Mouse (Mus musculus): ENCODE measurements at regions not wholly inside any gene's neighbourhood (a gene's known extent, or its start where the extent isn't known, plus 50 kb on each side); places are given as distances from the start of the nearest gene placed in this dataset.

- H3K9me3 ChIP-seq: no peaks in the 10 kb centered on the region
- no peaks in the 10 kb centered on the region for H3K4me1 ChIP-seq
- H3K9ac ChIP-seq: no peak overlapping the region
- peak overlapping the region; percentile 56 for H3K27ac ChIP-seq
- H3K36me3 ChIP-seq: no peaks in the 10 kb centered on the region
- WGBS: 47% methylated on average over 5 of the region's 5 CpGs
- peak; percentile 70; the same call in 1 of the 2 replicates for ATAC-seq (ENCODE audit: borderline replicate concordance, extremely low read depth, low FRiP score, low TSS enrichment)
- no peaks in the 10 kb centered on the region for H3K27me3 ChIP-seq
- H3K4me2 ChIP-seq: no peak overlapping the region
- H3K4me3 ChIP-seq: no peak overlapping the region
Observed at GRCm38 (mm10) chr3:80042756-80043484, 158.6 kb downstream of the Fam198b start.

GRCm38 (mm10) chr3:80049495-80050225 is 165.3 kb downstream of the Fam198b start:
- Histone ChIP-seq H3K27me3 (no peaks in the 10 kb centered on the region), H3K4me2 (no peak overlapping the region), H3K4me1 (no peaks in the 10 kb centered on the region), H3K9ac (no peak overlapping the region), H3K27ac (no peak overlapping the region), H3K4me3 (no peak overlapping the region), H3K36me3 (no peaks in the 10 kb centered on the region), H3K9me3 (no peaks in the 10 kb centered on the region)
- WGBS: 86% methylated on average over 5 of the region's 5 CpGs
- ATAC-seq (ENCODE audit: borderline replicate concordance, extremely low read depth, low FRiP score, low TSS enrichment): no peak

GRCm38 (mm10) chr3:80050920-80051319 is 166.6 kb downstream of the Fam198b start:
- H3K4me1 ChIP-seq: no peaks in the 10 kb centered on the region
- 79% methylated on average over 4 of the region's 4 CpGs for WGBS
- H3K4me3 ChIP-seq: no peak overlapping the region
- H3K27me3 ChIP-seq: no peaks in the 10 kb centered on the region
- no peak overlapping the region for H3K27ac ChIP-seq
- ATAC-seq (ENCODE audit: borderline replicate concordance, extremely low read depth, low FRiP score, low TSS enrichment): no peak
- no peaks in the 10 kb centered on the region for H3K36me3 ChIP-seq
- H3K4me2 ChIP-seq: no peak overlapping the region
- H3K9ac ChIP-seq: no peak overlapping the region
- H3K9me3 ChIP-seq: no peaks in the 10 kb centered on the region

- Histone ChIP-seq H3K4me3 (no peak overlapping the region), H3K4me2 (no peak overlapping the region), H3K27ac (no peak overlapping the region), H3K36me3 (no peaks in the 10 kb centered on the region), H3K4me1 (peaks cover 9% of the 10 kb centered on the region; the same call in 1 of the 2 replicates), H3K9ac (no peak overlapping the region), H3K27me3 (no peaks in the 10 kb centered on the region), H3K9me3 (no peaks in the 10 kb centered on the region)
- ATAC-seq (ENCODE audit: borderline replicate concordance, extremely low read depth, low FRiP score, low TSS enrichment): no peak
- 30% methylated on average over 4 of the region's 4 CpGs for WGBS
Observed at GRCm38 (mm10) chr3:80051963-80052362, 167.6 kb downstream of the Fam198b start.

- 48% methylated on average over 3 of the region's 3 CpGs for WGBS
- Histone ChIP-seq H3K27me3 (no peaks in the 10 kb centered on the region), H3K4me1 (peaks cover 14% of the 10 kb centered on the region), H3K9me3 (no peaks in the 10 kb centered on the region), H3K4me2 (no peak overlapping the region), H3K27ac (no peak overlapping the region), H3K4me3 (no peak overlapping the region), H3K9ac (no peak overlapping the region), H3K36me3 (no peaks in the 10 kb centered on the region)
- ATAC-seq (ENCODE audit: borderline replicate concordance, extremely low read depth, low FRiP score, low TSS enrichment): no peak
Observed at GRCm38 (mm10) chr3:80052879-80053278, 168.5 kb downstream of the Fam198b start.

GRCm38 (mm10) chr3:80053435-80053834 is 169.1 kb downstream of the Fam198b start:
- H3K4me1 ChIP-seq: peaks cover 14% of the 10 kb centered on the region
- no peak overlapping the region for H3K27ac ChIP-seq
- no peak for ATAC-seq (ENCODE audit: borderline replicate concordance, extremely low read depth, low FRiP score, low TSS enrichment)
- 80% methylated on average over 2 of the region's 2 CpGs for WGBS
- H3K4me2 ChIP-seq: no peak overlapping the region
- no peak overlapping the region for H3K9ac ChIP-seq
- no peaks in the 10 kb centered on the region for H3K36me3 ChIP-seq
- H3K9me3 ChIP-seq: no peaks in the 10 kb centered on the region
- H3K27me3 ChIP-seq: no peaks in the 10 kb centered on the region
- no peak overlapping the region for H3K4me3 ChIP-seq

- no peak overlapping the region for H3K9ac ChIP-seq
Observed at GRCm38 (mm10) chr3:80056636-80057350, 172.5 kb downstream of the Fam198b start.

GRCm38 (mm10) chr3:80058722-80059121 is 174.4 kb downstream of the Fam198b start:
- H3K9me3 ChIP-seq: no peaks in the 10 kb centered on the region
- no peaks in the 10 kb centered on the region for H3K36me3 ChIP-seq
- no peak overlapping the region for H3K9ac ChIP-seq
- no peak for ATAC-seq (ENCODE audit: borderline replicate concordance, extremely low read depth, low FRiP score, low TSS enrichment)
- H3K27me3 ChIP-seq: no peaks in the 10 kb centered on the region
- H3K27ac ChIP-seq: no peak overlapping the region
- no peak overlapping the region for H3K4me3 ChIP-seq
- 22% methylated on average over 2 of the region's 2 CpGs for WGBS
- peaks cover 14% of the 10 kb centered on the region for H3K4me1 ChIP-seq
- no peak overlapping the region for H3K4me2 ChIP-seq

More at GRCm38 (mm10) chr3:80056636-80057350, 172.5 kb downstream of the Fam198b start:
- Histone ChIP-seq H3K36me3 (no peaks in the 10 kb centered on the region), H3K4me1 (peaks cover 14% of the 10 kb centered on the region), H3K9me3 (no peaks in the 10 kb centered on the region), H3K4me2 (peak overlapping the region; percentile 35), H3K4me3 (0 out of 2 replicates have a peak overlapping the region, but pooled peaks have one; percentile 9), H3K27me3 (no peaks in the 10 kb centered on the region), H3K27ac (peak overlapping the region; percentile 88)
- 21% methylated on average over 6 of the region's 6 CpGs for WGBS
- ATAC-seq (ENCODE audit: borderline replicate concordance, extremely low read depth, low FRiP score, low TSS enrichment): peak; percentile 79; the same call in 1 of the 2 replicates

- Histone ChIP-seq H3K27me3 (no peaks in the 10 kb centered on the region), H3K9ac (no peak overlapping the region), H3K4me1 (no peaks in the 10 kb centered on the region), H3K4me2 (no peak overlapping the region), H3K4me3 (no peak overlapping the region), H3K9me3 (no peaks in the 10 kb centered on the region), H3K27ac (no peak overlapping the region), H3K36me3 (no peaks in the 10 kb centered on the region)
- no peak for ATAC-seq (ENCODE audit: borderline replicate concordance, extremely low read depth, low FRiP score, low TSS enrichment)
- 54% methylated on average over 5 of the region's 5 CpGs for WGBS
Observed at GRCm38 (mm10) chr3:80070726-80071125, 186.4 kb downstream of the Fam198b start.

GRCm38 (mm10) chr3:80079801-80080418 is 195.6 kb downstream of the Fam198b start:
- Histone ChIP-seq H3K4me1 (peaks cover 6% of the 10 kb centered on the region; the same call in 1 of the 2 replicates), H3K27me3 (no peaks in the 10 kb centered on the region), H3K4me2 (peak overlapping the region; percentile 46), H3K9me3 (no peaks in the 10 kb centered on the region), H3K36me3 (no peaks in the 10 kb centered on the region), H3K4me3 (peak overlapping the region; percentile 19), H3K27ac (no peak overlapping the region), H3K9ac (no peak overlapping the region)
- WGBS: 8% methylated on average over 10 of the region's 10 CpGs
- ATAC-seq (ENCODE audit: borderline replicate concordance, extremely low read depth, low FRiP score, low TSS enrichment): no peak

- no peak for ATAC-seq (ENCODE audit: borderline replicate concordance, extremely low read depth, low FRiP score, low TSS enrichment)
- Histone ChIP-seq H3K36me3 (no peaks in the 10 kb centered on the region), H3K9ac (no peak overlapping the region), H3K27me3 (no peaks in the 10 kb centered on the region), H3K4me3 (no peak overlapping the region), H3K27ac (no peak overlapping the region), H3K4me1 (peaks cover 6% of the 10 kb centered on the region; the same call in 1 of the 2 replicates), H3K9me3 (no peaks in the 10 kb centered on the region), H3K4me2 (no peak overlapping the region)
- 38% methylated on average over 7 of the region's 7 CpGs for WGBS
Observed at GRCm38 (mm10) chr3:80081210-80081609, 196.9 kb downstream of the Fam198b start.
